Mouse (Mus musculus): ENCODE data around the gene Usb1. TPM values are rescaled to one million over a fixed set of nuclear protein-coding genes. Genes with fewer than 3 reads are reported as not detected.

Gene Usb1
- polyA plus RNA-seq, 1 experiment from 2014 or later: 10.9 TPM

GRCm38 (mm10) chr8:95384501-95384900 is 52.4 kb downstream of the Usb1 start:
- no peaks in the 10 kb centered on the region for H3K36me3 ChIP-seq (replicated peaks; ENCODE audit: insufficient read depth, low read length)
- DNase-seq: no peak
- WGBS (ENCODE audit: insufficient replicate concordance): 69% methylated on average over 3 of the region's 3 CpGs
- ATAC-seq: no peak
- H3K27me3 ChIP-seq (ENCODE audit: insufficient read depth, low read length): no peaks in the 10 kb centered on the region
- H3K27ac ChIP-seq (ENCODE audit: low read depth): no peak overlapping the region
- H3K9me3 ChIP-seq (ENCODE audit: low read length): no peaks in the 10 kb centered on the region
- no peak overlapping the region for H3K9ac ChIP-seq (replicated peaks)
- H3K4me1 ChIP-seq (ENCODE audit: insufficient read depth): no peaks in the 10 kb centered on the region
- H3K4me2 ChIP-seq (ENCODE audit: low read depth, low read length): no peak overlapping the region
- TF ChIP-seq CTCF (IDR thresholded peaks at IDR 0.05; ENCODE audit: low read depth) (no peak), EP300 (IDR thresholded peaks at IDR 0.05; ENCODE audit: low read depth) (no peak)
- H3K4me3 ChIP-seq (ENCODE audit: low read depth, low read length): no peak overlapping the region

GRCm38 (mm10) chr8:95386037-95386436 is 54.0 kb downstream of the Usb1 start:
- Histone ChIP-seq H3K9me3 (ENCODE audit: low read length) (no peaks in the 10 kb centered on the region), H3K36me3 (replicated peaks; ENCODE audit: insufficient read depth, low read length) (no peaks in the 10 kb centered on the region), H3K27ac (ENCODE audit: low read depth) (no peak overlapping the region), H3K27me3 (ENCODE audit: insufficient read depth, low read length) (no peaks in the 10 kb centered on the region), H3K4me1 (ENCODE audit: insufficient read depth) (no peaks in the 10 kb centered on the region), H3K4me2 (ENCODE audit: low read depth, low read length) (no peak overlapping the region), H3K4me3 (ENCODE audit: low read depth, low read length) (no peak overlapping the region), H3K9ac (replicated peaks) (no peak overlapping the region)
- ATAC-seq (no peak), DNase-seq (no peak)
- WGBS (ENCODE audit: insufficient replicate concordance): 68% methylated on average over 5 of the region's 5 CpGs
- TF ChIP-seq EP300 (IDR thresholded peaks at IDR 0.05; ENCODE audit: low read depth): no peak
- no peak for TF ChIP-seq CTCF (IDR thresholded peaks at IDR 0.05; ENCODE audit: low read depth)

GRCm38 (mm10) chr8:95387221-95387620 is 55.1 kb downstream of the Usb1 start:
- no peak for TF ChIP-seq EP300 (IDR thresholded peaks at IDR 0.05; ENCODE audit: low read depth)
- no peak for TF ChIP-seq CTCF (IDR thresholded peaks at IDR 0.05; ENCODE audit: low read depth)
- Histone ChIP-seq H3K36me3 (replicated peaks; ENCODE audit: insufficient read depth, low read length) (no peaks in the 10 kb centered on the region), H3K4me3 (ENCODE audit: low read depth, low read length) (no peak overlapping the region), H3K27ac (ENCODE audit: low read depth) (no peak overlapping the region), H3K9me3 (ENCODE audit: low read length) (no peaks in the 10 kb centered on the region), H3K4me1 (ENCODE audit: insufficient read depth) (0 out of 2 replicates have a peak, but pooled peaks cover under 1% of the 10 kb centered on the region), H3K4me2 (ENCODE audit: low read depth, low read length) (no peak overlapping the region), H3K27me3 (ENCODE audit: insufficient read depth, low read length) (no peaks in the 10 kb centered on the region), H3K9ac (replicated peaks) (no peak overlapping the region)
- DNase-seq (no peak), ATAC-seq (no peak)
- 79% methylated on average over 10 of the region's 10 CpGs for WGBS (ENCODE audit: insufficient replicate concordance)

- no peak for ATAC-seq
- H3K4me1 ChIP-seq (ENCODE audit: insufficient read depth): 0 out of 2 replicates have a peak, but pooled peaks cover 3% of the 10 kb centered on the region
- TF ChIP-seq CTCF (IDR thresholded peaks at IDR 0.05; ENCODE audit: low read depth): no peak
- TF ChIP-seq EP300 (IDR thresholded peaks at IDR 0.05; ENCODE audit: low read depth): no peak
These were observed 55.9 kb downstream of the Usb1 start for GRCm38 (mm10) chr8:95387936-95388335.

GRCm38 (mm10) chr8:95390312-95390711 is 58.2 kb downstream of the Usb1 start:
- ATAC-seq (no peak), DNase-seq (no peak)
- H3K9ac ChIP-seq (replicated peaks): no peak overlapping the region
- H3K4me2 ChIP-seq (ENCODE audit: low read depth, low read length): no peak overlapping the region
- H3K27ac ChIP-seq (ENCODE audit: low read depth): no peak overlapping the region
- no peaks in the 10 kb centered on the region for H3K27me3 ChIP-seq (ENCODE audit: insufficient read depth, low read length)
- H3K4me1 ChIP-seq (ENCODE audit: insufficient read depth): 0 out of 2 replicates have a peak, but pooled peaks cover 3% of the 10 kb centered on the region
- TF ChIP-seq CTCF (IDR thresholded peaks at IDR 0.05; ENCODE audit: low read depth) (no peak), EP300 (IDR thresholded peaks at IDR 0.05; ENCODE audit: low read depth) (no peak)
- no peaks in the 10 kb centered on the region for H3K36me3 ChIP-seq (replicated peaks; ENCODE audit: insufficient read depth, low read length)
- no peak overlapping the region for H3K4me3 ChIP-seq (ENCODE audit: low read depth, low read length)
- H3K9me3 ChIP-seq (ENCODE audit: low read length): no peaks in the 10 kb centered on the region
- 22% methylated on average over 4 of the region's 4 CpGs for WGBS (ENCODE audit: insufficient replicate concordance)

More at GRCm38 (mm10) chr8:95387936-95388335, 55.9 kb downstream of the Usb1 start:
- H3K4me2 ChIP-seq (ENCODE audit: low read depth, low read length): no peak overlapping the region
- DNase-seq: no peak
- H3K9me3 ChIP-seq (ENCODE audit: low read length): no peaks in the 10 kb centered on the region
- H3K27me3 ChIP-seq (ENCODE audit: insufficient read depth, low read length): no peaks in the 10 kb centered on the region
- no peak overlapping the region for H3K4me3 ChIP-seq (ENCODE audit: low read depth, low read length)
- 79% methylated on average over 7 of the region's 7 CpGs for WGBS (ENCODE audit: insufficient replicate concordance)
- H3K9ac ChIP-seq (replicated peaks): no peak overlapping the region
- no peaks in the 10 kb centered on the region for H3K36me3 ChIP-seq (replicated peaks; ENCODE audit: insufficient read depth, low read length)
- H3K27ac ChIP-seq (ENCODE audit: low read depth): no peak overlapping the region

GRCm38 (mm10) chr8:95391101-95391500 is 59.0 kb downstream of the Usb1 start:
- H3K4me3 ChIP-seq (ENCODE audit: low read depth, low read length): no peak overlapping the region
- 54% methylated on average over 7 of the region's 7 CpGs for WGBS (ENCODE audit: insufficient replicate concordance)
- no peak overlapping the region for H3K9ac ChIP-seq (replicated peaks)
- 0 out of 2 replicates have a peak, but pooled peaks cover 3% of the 10 kb centered on the region for H3K4me1 ChIP-seq (ENCODE audit: insufficient read depth)
- no peak for ATAC-seq
- no peaks in the 10 kb centered on the region for H3K27me3 ChIP-seq (ENCODE audit: insufficient read depth, low read length)
- DNase-seq: no peak
- H3K36me3 ChIP-seq (replicated peaks; ENCODE audit: insufficient read depth, low read length): no peaks in the 10 kb centered on the region
- TF ChIP-seq CTCF (IDR thresholded peaks at IDR 0.05; ENCODE audit: low read depth): no peak
- TF ChIP-seq EP300 (IDR thresholded peaks at IDR 0.05; ENCODE audit: low read depth): no peak
- no peaks in the 10 kb centered on the region for H3K9me3 ChIP-seq (ENCODE audit: low read length)
- H3K4me2 ChIP-seq (ENCODE audit: low read depth, low read length): no peak overlapping the region
- no peak overlapping the region for H3K27ac ChIP-seq (ENCODE audit: low read depth)

Data from liver, postnatal 0 days (tissue).